Mouse (Mus musculus): ENCODE results near the gene Foxj3. TPM values are rescaled to one million over a fixed set of nuclear protein-coding genes. Genes with fewer than 3 reads are reported as not detected.
A peak's percentile ranks its signal among the peaks of the same experiment; 100 is the strongest.

Gene Foxj3
- polyA plus RNA-seq, 1 experiment from 2014 or later = 30.0 TPM

DNA sequence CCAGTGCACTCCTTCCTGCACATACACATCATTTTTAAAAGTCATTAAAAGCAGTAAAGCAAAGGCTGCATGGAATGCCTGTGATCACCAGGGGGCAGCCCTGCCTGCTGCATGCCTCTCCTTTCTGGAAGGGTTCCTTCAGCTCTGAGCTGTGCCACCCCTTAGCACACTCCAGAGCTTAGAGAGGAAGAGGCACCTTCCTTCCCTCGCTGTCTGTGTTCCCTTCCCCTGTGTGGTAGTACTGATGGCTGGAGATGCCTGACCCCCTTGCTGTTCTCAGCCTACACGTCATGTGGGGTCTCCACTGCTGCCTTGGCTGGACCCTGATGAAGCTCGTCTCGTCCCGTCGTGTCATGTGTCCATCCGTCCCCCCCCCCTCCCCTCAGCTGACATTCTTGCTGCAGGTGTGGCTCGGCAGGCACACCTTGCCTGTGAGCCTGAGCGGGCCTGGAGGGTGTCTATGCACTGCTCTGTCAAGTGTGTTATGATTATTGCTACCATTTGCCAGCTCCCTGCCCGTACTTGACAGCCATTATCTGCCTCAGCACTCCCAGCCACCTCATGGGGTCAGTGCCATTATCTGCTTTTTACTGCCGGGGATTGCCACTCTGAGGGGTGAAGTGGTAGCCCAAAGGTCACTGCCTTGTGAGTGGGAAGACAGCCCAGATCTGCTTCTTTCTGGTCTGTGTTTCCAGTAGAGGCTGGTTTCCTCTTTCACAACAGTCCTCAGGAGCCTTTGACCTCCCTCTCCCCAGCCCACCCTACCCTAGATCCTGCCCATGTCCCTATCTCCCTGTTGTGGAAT is 94.5 kb downstream of the Foxj3 start:
- H3K27me3 ChIP-seq (ENCODE audit: control insufficient read depth, insufficient read depth, low read length) = no peaks in the 10 kb centered on the region
- ATAC-seq (ENCODE audit: low FRiP score) (peak; percentile 45), DNase-seq (ENCODE audit: low spot score) (peak; percentile 53)
- no peak overlapping the region for H3K4me2 ChIP-seq (replicated peaks)
- H3K4me1 ChIP-seq (replicated peaks; ENCODE audit: control insufficient read depth, insufficient read depth, low read length) = peaks cover 21% of the 10 kb centered on the region
- peaks cover 16% of the 10 kb centered on the region for H3K36me3 ChIP-seq (replicated peaks; ENCODE audit: control insufficient read depth, insufficient read depth)
- 81% methylated on average over 11 of the region's 11 CpGs for WGBS
- no peak overlapping the region for H3K4me3 ChIP-seq (replicated peaks; ENCODE audit: low read length)
- H3K9ac ChIP-seq = no peak overlapping the region
- H3K27ac ChIP-seq = 0 out of 2 replicates have a peak overlapping the region, but pooled peaks have one; percentile 29
- no peaks in the 10 kb centered on the region for H3K9me3 ChIP-seq (ENCODE audit: control insufficient read depth, low read length)

DNA sequence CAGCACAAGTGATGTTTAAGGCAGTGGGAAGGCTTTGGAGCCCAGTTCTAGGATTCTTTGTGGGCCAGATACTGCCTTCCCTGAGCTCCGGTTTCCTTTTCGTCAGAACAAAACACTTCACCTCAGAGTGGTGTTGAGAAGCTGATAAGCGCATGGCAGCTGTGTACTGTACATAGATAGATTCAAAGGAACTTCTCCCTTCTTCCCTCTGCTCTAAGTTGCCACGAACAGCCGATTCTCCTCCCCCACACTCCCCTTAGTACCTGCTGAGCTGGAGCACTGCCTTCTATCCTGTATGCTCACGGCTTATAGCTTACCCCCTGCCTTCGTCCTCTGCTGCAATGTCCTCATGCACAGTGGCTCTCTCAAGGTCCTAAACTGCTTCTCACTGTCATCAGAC is 95.9 kb downstream of the Foxj3 start:
- Histone ChIP-seq H3K27me3 (ENCODE audit: control insufficient read depth, insufficient read depth, low read length) (no peaks in the 10 kb centered on the region), H3K36me3 (replicated peaks; ENCODE audit: control insufficient read depth, insufficient read depth) (peaks cover 13% of the 10 kb centered on the region), H3K4me3 (replicated peaks; ENCODE audit: low read length) (no peak overlapping the region), H3K4me2 (replicated peaks) (no peak overlapping the region), H3K27ac (no peak overlapping the region), H3K9me3 (ENCODE audit: control insufficient read depth, low read length) (no peaks in the 10 kb centered on the region), H3K9ac (no peak overlapping the region), H3K4me1 (replicated peaks; ENCODE audit: control insufficient read depth, insufficient read depth, low read length) (peaks cover 21% of the 10 kb centered on the region)
- 63% methylated on average over 7 of the region's 7 CpGs for WGBS
- DNase-seq (ENCODE audit: low spot score) (no peak), ATAC-seq (ENCODE audit: low FRiP score) (no peak)

DNA sequence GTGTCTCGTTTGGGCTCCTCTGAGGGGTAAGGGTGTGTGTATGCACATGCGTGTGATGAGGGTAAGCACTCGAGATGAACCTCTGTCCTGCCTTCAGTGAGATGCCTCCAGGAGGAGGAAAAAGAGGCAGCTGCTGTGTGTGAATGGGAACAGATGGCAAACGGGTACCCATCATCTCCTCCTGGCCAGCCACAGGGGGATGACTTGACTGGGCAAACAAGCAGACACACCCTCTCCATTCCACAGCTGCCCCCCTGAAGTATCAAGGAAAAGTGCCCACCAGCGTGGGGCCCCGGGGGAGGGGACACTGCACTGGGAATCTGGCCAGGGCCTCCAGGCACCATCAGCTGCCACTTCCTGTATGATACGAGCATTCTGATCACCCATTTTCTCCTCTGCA is 96.5 kb downstream of the Foxj3 start:
- H3K27me3 ChIP-seq (ENCODE audit: control insufficient read depth, insufficient read depth, low read length) = no peaks in the 10 kb centered on the region
- no peak overlapping the region for H3K9ac ChIP-seq
- DNase-seq (ENCODE audit: low spot score) (peak; percentile 26), ATAC-seq (ENCODE audit: low FRiP score) (peak; percentile 36; the same call in 1 of the 2 replicates)
- H3K27ac ChIP-seq = no peak overlapping the region; the same call in 1 of the 2 replicates
- H3K36me3 ChIP-seq (replicated peaks; ENCODE audit: control insufficient read depth, insufficient read depth) = peaks cover 13% of the 10 kb centered on the region
- no peak overlapping the region for H3K4me3 ChIP-seq (replicated peaks; ENCODE audit: low read length)
- WGBS = 22% methylated on average over 7 of the region's 7 CpGs
- H3K9me3 ChIP-seq (ENCODE audit: control insufficient read depth, low read length) = no peaks in the 10 kb centered on the region
- no peak overlapping the region for H3K4me2 ChIP-seq (replicated peaks)
- peaks cover 21% of the 10 kb centered on the region for H3K4me1 ChIP-seq (replicated peaks; ENCODE audit: control insufficient read depth, insufficient read depth, low read length)

DNA sequence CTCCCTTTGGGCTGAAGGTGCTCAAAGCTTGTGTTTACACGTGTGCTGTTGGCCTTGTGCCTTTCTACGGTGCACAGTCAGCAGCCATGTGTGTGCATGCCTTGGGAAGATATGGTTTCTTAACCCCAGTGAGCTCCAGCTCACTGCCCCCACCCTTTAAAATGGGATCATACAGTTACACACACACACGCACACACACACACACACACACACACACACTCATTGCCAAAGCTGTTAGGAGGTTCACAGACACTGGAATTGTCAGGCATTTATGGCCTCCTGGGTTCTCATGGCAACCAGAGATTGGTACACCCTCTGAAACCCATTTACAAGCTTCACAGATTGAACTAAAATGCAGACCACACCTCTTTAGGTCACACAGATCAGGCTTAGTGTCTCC is 97.1 kb downstream of the Foxj3 start:
- no peak overlapping the region; the same call in 1 of the 2 replicates for H3K27ac ChIP-seq
- H3K4me2 ChIP-seq (replicated peaks) = no peak overlapping the region
- H3K9me3 ChIP-seq (ENCODE audit: control insufficient read depth, low read length) = no peaks in the 10 kb centered on the region
- no peak overlapping the region for H3K4me3 ChIP-seq (replicated peaks; ENCODE audit: low read length)
- ATAC-seq (ENCODE audit: low FRiP score) (no peak), DNase-seq (ENCODE audit: low spot score) (no peak)
- no peaks in the 10 kb centered on the region for H3K27me3 ChIP-seq (ENCODE audit: control insufficient read depth, insufficient read depth, low read length)
- H3K9ac ChIP-seq = no peak overlapping the region
- H3K4me1 ChIP-seq (replicated peaks; ENCODE audit: control insufficient read depth, insufficient read depth, low read length) = peaks cover 21% of the 10 kb centered on the region
- peaks cover 12% of the 10 kb centered on the region for H3K36me3 ChIP-seq (replicated peaks; ENCODE audit: control insufficient read depth, insufficient read depth)
- WGBS = 80% methylated on average over 3 of the region's 3 CpGs

DNA sequence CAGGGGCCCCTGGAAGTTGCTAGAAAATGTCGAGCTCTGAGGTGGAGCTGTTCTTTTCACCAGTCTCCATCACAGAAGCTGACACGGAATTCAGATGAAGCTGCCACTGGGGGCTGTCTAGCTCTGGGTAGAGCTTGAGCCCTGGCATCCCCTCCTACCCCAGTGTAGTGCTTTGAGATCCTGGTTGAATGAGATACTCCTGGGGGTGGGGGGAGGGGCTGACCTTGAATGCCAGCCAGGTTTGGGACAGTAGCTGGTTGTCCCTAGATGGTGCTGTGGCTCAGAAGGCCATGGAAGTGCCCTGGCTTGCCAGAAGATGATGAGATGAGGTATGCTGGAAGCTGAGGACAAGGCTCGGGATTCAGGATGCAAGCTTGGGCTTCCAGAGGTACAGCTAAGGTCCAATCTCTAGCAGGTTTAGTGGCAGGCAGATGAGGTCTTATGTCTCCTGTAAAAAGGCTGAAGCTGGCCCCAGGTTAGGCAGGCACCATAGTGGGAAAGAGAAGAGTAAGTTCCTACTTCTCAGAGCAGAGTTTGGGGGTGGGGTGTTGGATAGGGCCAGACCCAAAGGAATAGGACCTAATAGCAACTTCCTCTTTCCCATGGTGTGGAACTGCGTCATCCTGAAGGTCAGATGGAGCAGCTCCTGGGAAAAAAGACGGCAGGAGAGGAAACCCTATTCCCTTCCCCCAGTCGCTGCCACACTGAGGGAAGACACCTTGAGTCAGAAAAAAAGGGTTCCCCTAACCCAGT is 98.3 kb downstream of the Foxj3 start:
- H3K36me3 ChIP-seq (replicated peaks; ENCODE audit: control insufficient read depth, insufficient read depth) = 0 out of 2 replicates have a peak, but pooled peaks cover 4% of the 10 kb centered on the region
- DNase-seq (ENCODE audit: low spot score) (no peak), ATAC-seq (ENCODE audit: low FRiP score) (0 out of 2 replicates have a peak, but pooled peaks have one; percentile 34)
- no peak overlapping the region for H3K4me3 ChIP-seq (replicated peaks; ENCODE audit: low read length)
- H3K4me1 ChIP-seq (replicated peaks; ENCODE audit: control insufficient read depth, insufficient read depth, low read length) = peaks cover 21% of the 10 kb centered on the region
- no peak overlapping the region for H3K9ac ChIP-seq
- H3K27me3 ChIP-seq (ENCODE audit: control insufficient read depth, insufficient read depth, low read length) = no peaks in the 10 kb centered on the region
- H3K27ac ChIP-seq = no peak overlapping the region
- H3K9me3 ChIP-seq (ENCODE audit: control insufficient read depth, low read length) = no peaks in the 10 kb centered on the region
- H3K4me2 ChIP-seq (replicated peaks) = no peak overlapping the region
- 72% methylated on average over 6 of the region's 6 CpGs for WGBS

DNA sequence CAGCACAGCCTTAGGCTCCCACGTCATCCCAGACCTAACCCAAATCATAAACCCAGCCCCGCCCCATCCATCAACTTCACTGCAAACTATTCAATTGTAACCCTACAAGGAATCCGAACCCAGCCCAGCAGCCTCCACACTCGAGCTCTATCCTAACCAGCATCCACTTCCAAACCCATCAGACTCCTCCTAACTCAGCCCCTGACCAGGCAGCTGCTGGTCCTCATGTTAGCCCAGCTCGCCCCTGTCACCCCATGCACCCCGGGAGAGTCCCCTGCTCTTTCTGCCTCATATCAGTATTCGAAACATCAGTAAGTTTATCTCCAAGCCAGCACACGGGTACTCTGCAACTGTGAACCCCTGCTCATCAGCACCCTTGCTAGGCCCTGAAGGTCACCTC is 98.9 kb downstream of the Foxj3 start:
- Histone ChIP-seq H3K9me3 (ENCODE audit: control insufficient read depth, low read length) (no peaks in the 10 kb centered on the region), H3K4me3 (replicated peaks; ENCODE audit: low read length) (no peak overlapping the region), H3K4me1 (replicated peaks; ENCODE audit: control insufficient read depth, insufficient read depth, low read length) (peaks cover 21% of the 10 kb centered on the region), H3K9ac (no peak overlapping the region), H3K27me3 (ENCODE audit: control insufficient read depth, insufficient read depth, low read length) (no peaks in the 10 kb centered on the region), H3K27ac (no peak overlapping the region), H3K4me2 (replicated peaks) (no peak overlapping the region), H3K36me3 (replicated peaks; ENCODE audit: control insufficient read depth, insufficient read depth) (no peaks in the 10 kb centered on the region)
- 79% methylated on average over 8 of the region's 8 CpGs for WGBS
- DNase-seq (ENCODE audit: low spot score) = no peak
- ATAC-seq (ENCODE audit: low FRiP score) = no peak

DNA sequence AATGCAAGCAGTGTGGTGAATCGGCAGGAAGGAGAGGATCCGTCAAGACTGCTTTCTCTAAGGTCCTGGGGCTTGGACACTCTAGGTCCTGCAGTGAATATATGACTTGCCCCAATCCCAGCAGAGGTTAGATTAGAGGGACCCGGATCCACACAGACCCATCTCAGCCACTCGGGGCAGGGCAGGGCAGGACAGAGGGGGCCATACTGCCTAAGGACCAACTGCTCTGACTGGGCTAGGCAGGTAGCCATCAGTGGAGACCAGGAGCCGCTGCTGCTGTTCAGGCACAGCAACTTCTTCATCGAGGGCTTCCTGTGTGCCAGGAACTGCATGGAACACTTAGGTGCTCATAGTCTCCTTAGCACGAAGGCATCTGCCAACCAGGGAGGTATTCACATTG is 99.9 kb downstream of the Foxj3 start:
- no peak overlapping the region for H3K27ac ChIP-seq
- H3K4me2 ChIP-seq (replicated peaks) = no peak overlapping the region
- no peaks in the 10 kb centered on the region for H3K9me3 ChIP-seq (ENCODE audit: control insufficient read depth, low read length)
- no peak overlapping the region for H3K9ac ChIP-seq
- no peak overlapping the region for H3K4me3 ChIP-seq (replicated peaks; ENCODE audit: low read length)
- no peaks in the 10 kb centered on the region for H3K27me3 ChIP-seq (ENCODE audit: control insufficient read depth, insufficient read depth, low read length)
- no peak for ATAC-seq (ENCODE audit: low FRiP score)
- WGBS = 86% methylated on average over 7 of the region's 7 CpGs
- no peak for DNase-seq (ENCODE audit: low spot score)
- peaks cover 21% of the 10 kb centered on the region for H3K4me1 ChIP-seq (replicated peaks; ENCODE audit: control insufficient read depth, insufficient read depth, low read length)
- H3K36me3 ChIP-seq (replicated peaks; ENCODE audit: control insufficient read depth, insufficient read depth) = no peaks in the 10 kb centered on the region

DNA sequence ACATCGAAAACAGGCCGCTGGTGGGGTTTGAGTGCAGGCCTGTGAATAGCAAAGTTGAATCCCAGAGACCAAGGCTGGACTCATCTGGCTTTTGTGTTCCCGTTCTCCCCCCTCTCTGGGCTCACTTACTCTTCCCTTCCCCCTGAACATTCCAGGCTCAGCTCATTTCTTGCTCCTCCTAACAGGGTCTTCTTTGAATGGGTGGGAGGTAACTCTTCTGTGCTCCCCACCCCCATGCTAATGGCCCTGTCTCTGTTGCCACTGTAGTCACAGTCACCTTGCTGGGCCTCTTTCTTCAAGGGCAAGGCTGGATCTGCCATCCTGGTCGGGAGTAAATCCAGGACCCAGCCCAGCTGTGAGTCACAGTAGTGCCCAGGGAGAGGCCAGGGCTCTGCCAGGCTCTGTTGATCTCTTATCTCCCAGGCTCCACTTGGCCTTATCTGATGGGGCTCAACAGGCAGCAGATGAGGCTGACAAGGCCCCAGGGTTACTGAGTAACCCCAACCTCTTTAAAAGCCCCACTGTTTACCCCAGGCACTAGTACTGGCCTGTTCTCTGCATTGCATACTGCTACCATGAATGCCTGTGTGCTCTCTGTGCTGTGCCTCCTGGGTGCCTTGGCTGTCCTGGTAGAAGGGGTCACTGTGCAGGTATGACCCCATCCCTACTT is 100.5 kb downstream of the Foxj3 start, which contains the start of gene Guca2a:
Gene Guca2a (plus strand): TSS at position 529 of the 670 bp plus-strand sequence.
- Histone ChIP-seq H3K27ac (no peak within 1 kb of the TSS), H3K4me1 (replicated peaks; ENCODE audit: control insufficient read depth, insufficient read depth, low read length) (peaks cover 21% of the 10 kb centered on the region), H3K4me3 (replicated peaks; ENCODE audit: low read length) (no peak within 1 kb of the TSS), H3K27me3 (ENCODE audit: control insufficient read depth, insufficient read depth, low read length) (no peaks in the 10 kb centered on the region), H3K4me2 (replicated peaks) (no peak within 1 kb of the TSS), H3K9ac (no peak within 1 kb of the TSS), H3K9me3 (ENCODE audit: control insufficient read depth, low read length) (no peaks in the 10 kb centered on the region), H3K36me3 (replicated peaks; ENCODE audit: control insufficient read depth, insufficient read depth) (no peaks in the 10 kb centered on the region)
- DNase-seq (ENCODE audit: low spot score) = no peak
- no peak for ATAC-seq (ENCODE audit: low FRiP score)
- 76% methylated on average over 4 of the region's 4 CpGs for WGBS

DNA sequence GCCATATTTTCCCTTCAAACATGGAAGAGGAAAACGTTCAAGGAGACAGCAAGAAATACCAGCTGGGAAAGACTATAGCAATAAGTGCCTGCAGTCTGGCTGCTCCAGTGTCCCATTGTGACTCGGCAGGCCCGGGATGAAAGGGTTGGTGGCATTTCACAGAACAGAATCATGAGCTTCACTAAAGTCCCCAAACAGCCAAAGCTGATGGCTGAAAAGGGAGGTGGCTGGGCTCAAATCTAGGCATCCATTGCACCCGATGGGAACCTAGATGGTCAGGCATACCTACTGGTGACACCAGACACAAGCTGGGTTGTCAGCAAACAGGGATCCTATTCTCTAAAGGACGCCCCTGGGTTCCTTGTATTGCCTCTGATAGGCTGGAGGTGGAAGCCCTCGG is 101.1 kb downstream of the Foxj3 start:
- H3K27me3 ChIP-seq (ENCODE audit: control insufficient read depth, insufficient read depth, low read length) = no peaks in the 10 kb centered on the region
- no peaks in the 10 kb centered on the region for H3K36me3 ChIP-seq (replicated peaks; ENCODE audit: control insufficient read depth, insufficient read depth)
- peaks cover 4% of the 10 kb centered on the region for H3K9me3 ChIP-seq (ENCODE audit: control insufficient read depth, low read length)
- DNase-seq (ENCODE audit: low spot score) (no peak), ATAC-seq (ENCODE audit: low FRiP score) (no peak)
- H3K4me2 ChIP-seq (replicated peaks) = no peak overlapping the region
- H3K4me3 ChIP-seq (replicated peaks; ENCODE audit: low read length) = no peak overlapping the region
- no peak overlapping the region for H3K27ac ChIP-seq
- WGBS = 77% methylated on average over 6 of the region's 6 CpGs
- peaks cover 19% of the 10 kb centered on the region for H3K4me1 ChIP-seq (replicated peaks; ENCODE audit: control insufficient read depth, insufficient read depth, low read length)
- H3K9ac ChIP-seq = no peak overlapping the region
